Mouse (Mus musculus) kidney, adult 2 months (tissue): ENCODE measurements around the gene Ptpn18.

Source experiments
- CTCF ChIP-seq: fragments of 200-500 bp; conservative IDR thresholded peaks from 2 replicates; pipeline ENCODE4 v1.5.1; 2011; ENCODE audit warnings: low read depth, mild to moderate bottlenecking, control low read depth, low read length, moderate library complexity, mixed read lengths; ENCODE audit not compliant: insufficient read depth, insufficient read length
- POLR2A ChIP-seq: fragments of 200-500 bp; IDR thresholded peaks from one replicate; pipeline ENCODE4 v1.6.1; 2011; ENCODE audit warnings: low read depth, low read length, control low read depth

DNA sequence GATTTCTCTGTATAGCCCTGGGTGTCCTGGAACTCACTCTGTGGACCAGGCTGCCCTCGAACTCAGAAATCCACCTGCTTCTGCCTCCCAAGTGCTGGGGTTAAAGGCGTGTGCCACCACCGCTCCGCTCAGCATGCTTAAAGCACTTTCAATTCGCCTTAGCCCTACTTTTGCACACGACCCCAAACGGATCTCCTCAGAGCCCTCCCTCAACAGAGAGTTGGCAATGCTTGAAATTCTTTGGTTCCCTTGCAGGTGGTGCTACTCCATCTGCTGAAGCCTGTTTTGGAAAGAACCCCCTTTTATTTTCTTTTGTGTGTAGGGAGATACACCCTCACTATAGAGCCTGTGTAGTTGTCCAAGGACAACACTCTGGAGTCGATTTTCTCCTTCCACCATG is 1.1 kb upstream of the Ptpn18 start:
- TF ChIP-seq POLR2A (no peak), CTCF (no peak)
